Mouse (Mus musculus) kidney, postnatal 36 days (tissue): Measurements from ENCODE around the gene Vmn1r206.
"Not testable (repeated sequence)": the region's sequence is repeated elsewhere in the genome, so short reads cannot be mapped to it uniquely, and the experiment has no call there.

Experiments
- DNase-seq, 2 experiments: peaks; one replicate each; pipeline ENCODE4 v3.0.0; 2021 to 2022; ENCODE audit warnings: mixed read lengths in 2 of 2

The Vmn1r206 gene

GRCm38 (mm10) chr13:22624151-22624550 lies at the start of gene Vmn1r206:
Gene Vmn1r206, minus strand, starts transcription at chr13:22624251.
- not testable (repeated sequence) for DNase-seq

GRCm38 (mm10) chr13:22592900-22593299 lies 31.2 kb downstream of the Vmn1r206 start, which contains the start of gene Vmn1r205:
Gene Vmn1r205, minus strand, starts transcription at chr13:22593000.
- DNase-seq, result no peak

GRCm38 (mm10) chr13:22583336-22583735 lies 40.7 kb downstream of the Vmn1r206 start:
- DNase-seq, result not testable (repeated sequence)

GRCm38 (mm10) chr13:22574911-22575310 lies 49.1 kb downstream of the Vmn1r206 start:
- not testable (repeated sequence) for DNase-seq
